Mouse (Mus musculus): ENCODE data around the gene Myo1b. TPM values are rescaled to one million over a fixed set of nuclear protein-coding genes. Genes with fewer than 3 reads are reported as not detected.

Gene Myo1b
- total RNA-seq, 2 experiments from 2014 or later = 0.07 to 1.2 TPM

- no peak for ATAC-seq (ENCODE audit: poor library complexity, severe bottlenecking)
Measured at GRCm38 (mm10) chr1:51740626-51741231, 175.1 kb downstream of the Myo1b start.

DNA sequence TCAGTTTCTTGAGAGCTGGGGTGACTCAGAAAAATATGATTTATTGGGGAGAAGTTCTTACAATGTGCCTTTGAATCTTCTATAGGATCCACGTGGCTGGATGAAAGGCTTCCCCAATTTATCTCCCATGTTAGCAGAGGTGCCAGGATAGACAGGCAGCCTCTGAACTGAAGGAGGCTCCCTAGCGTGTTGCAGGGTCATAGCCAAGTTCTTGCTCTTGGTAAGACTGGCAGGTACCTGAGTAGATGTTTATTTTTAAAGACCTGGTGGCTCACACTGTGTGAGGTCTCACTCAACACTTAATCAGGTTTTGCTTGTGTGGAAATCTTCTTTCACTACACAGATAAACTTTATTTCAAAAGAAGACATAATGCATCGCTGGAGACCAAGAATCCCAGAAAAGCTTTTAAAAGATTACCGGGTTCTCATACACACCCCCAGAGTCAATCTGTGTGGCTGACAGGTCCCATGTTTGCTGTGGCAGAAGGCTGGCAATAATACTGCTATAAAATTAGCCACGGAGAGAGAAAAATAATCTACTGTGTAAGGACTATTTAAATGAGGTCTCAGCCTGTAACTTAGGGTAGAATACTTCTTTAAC lies 176.5 kb downstream of the Myo1b start:
- no peak for ATAC-seq (ENCODE audit: poor library complexity, severe bottlenecking)

DNA sequence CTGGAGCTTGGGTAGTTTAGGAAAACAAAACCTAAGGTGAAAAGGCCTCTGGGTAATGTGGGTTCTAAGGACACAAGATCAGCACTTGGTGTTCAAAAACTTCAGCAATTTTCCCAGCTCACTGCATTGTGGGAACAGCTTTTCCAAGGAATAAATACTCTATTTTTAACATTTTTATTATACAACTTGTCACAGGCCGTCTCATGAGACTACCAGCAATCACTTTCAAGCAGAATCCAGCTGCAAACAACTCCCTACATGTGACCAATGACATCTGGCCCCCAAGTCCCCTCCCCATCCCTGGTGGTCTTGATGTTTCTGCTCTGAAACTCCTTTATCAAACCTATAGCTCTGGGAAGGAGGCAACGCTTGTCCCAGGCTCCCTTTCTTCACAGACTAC lies 179.0 kb downstream of the Myo1b start:
- no peak for ATAC-seq (ENCODE audit: poor library complexity, severe bottlenecking)

- ATAC-seq (ENCODE audit: poor library complexity, severe bottlenecking) = no peak
Measured at GRCm38 (mm10) chr1:51734721-51735120, 181.2 kb downstream of the Myo1b start.

- no peak for ATAC-seq (ENCODE audit: poor library complexity, severe bottlenecking)
Measured at GRCm38 (mm10) chr1:51729407-51729806, 186.5 kb downstream of the Myo1b start.

DNA sequence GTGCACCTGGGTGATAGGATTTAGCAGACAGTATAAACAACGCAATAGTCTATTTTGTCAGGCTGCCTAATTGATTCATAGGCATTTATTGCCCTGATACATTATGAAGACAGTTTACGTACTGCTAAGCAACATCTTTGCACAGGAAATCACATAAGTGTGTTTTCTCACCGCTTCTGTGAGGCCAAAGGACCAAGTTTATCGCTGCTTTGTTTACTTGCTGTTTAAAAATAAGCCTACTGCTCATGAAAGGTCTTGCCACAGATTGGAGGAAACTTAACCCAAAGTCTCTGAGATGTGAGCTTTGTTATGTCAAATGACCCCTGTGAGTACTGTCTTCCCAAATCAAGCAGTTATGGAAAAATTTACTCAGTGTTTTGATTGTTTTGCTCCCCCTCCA lies 187.1 kb downstream of the Myo1b start:
- no peak for ATAC-seq (ENCODE audit: poor library complexity, severe bottlenecking)

- no peak for ATAC-seq (ENCODE audit: poor library complexity, severe bottlenecking)
Measured at GRCm38 (mm10) chr1:51719897-51720673, 195.8 kb downstream of the Myo1b start.

GRCm38 (mm10) chr1:51710831-51711230 lies 205.0 kb downstream of the Myo1b start:
- ATAC-seq (ENCODE audit: poor library complexity, severe bottlenecking) = no peak

DNA sequence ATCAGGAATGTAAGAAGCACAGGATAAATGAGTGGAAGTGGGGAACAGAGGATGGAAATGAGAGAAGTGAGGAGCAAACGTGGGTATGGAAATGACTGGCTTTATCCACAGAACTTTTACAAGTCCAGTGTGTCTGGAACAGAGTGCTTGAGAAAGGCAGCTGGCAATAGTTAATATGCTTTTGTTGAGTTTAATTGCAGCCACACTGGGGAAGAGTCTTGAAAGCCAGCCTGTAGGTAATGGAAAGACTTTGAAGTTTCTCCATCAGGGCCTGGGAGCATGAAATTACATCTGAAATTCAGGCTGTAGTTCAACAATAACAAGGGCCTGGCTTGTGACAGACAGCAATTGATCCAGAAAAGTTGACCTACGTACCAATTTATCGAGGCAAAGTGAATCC lies 209.8 kb downstream of the Myo1b start:
- no peak for ATAC-seq (ENCODE audit: poor library complexity, severe bottlenecking)

DNA sequence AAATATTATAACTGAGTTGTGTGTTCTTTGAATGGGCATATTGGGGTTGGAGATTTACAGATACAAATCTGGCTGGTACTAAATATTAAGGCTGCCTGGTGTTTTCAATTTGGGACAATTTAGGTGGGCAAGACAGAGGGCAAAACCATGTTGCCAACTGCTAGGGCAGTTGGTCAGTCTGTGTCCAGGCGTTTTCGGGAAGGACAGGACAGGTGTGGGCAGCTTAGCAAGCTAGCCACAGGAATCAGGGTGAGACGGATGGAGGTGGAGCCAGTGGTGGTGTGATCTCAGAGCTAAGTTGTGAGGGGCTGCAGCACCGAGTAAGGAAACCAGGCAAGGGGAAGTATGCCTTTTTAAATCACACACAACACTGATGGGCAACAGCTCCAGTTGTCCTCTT lies 211.3 kb downstream of the Myo1b start:
- no peak for ATAC-seq (ENCODE audit: poor library complexity, severe bottlenecking)

Other genes starting within 250 kb of the Myo1b start
- gene Stat4, start 71.1 kb upstream of the Myo1b start, total RNA-seq (2015) = 19.3 and 28.2 TPM in 2 replicates
- gene Stat4, start 71.1 kb upstream of the Myo1b start, total RNA-seq (2017) = 13.2 and 21.6 TPM in 2 replicates
- gene Stat1, start 203.4 kb upstream of the Myo1b start, total RNA-seq (2015) = 137 and 153 TPM in 2 replicates
- gene Stat1, start 203.4 kb upstream of the Myo1b start, total RNA-seq (2017) = 137 and 148 TPM in 2 replicates